Mouse (Mus musculus): ENCODE data around the gene 4931428F04Rik.
"Not testable (repeated sequence)": the region's sequence is repeated elsewhere in the genome, so short reads cannot be mapped to it uniquely, and the experiment has no call there.

Gene 4931428F04Rik

DNA sequence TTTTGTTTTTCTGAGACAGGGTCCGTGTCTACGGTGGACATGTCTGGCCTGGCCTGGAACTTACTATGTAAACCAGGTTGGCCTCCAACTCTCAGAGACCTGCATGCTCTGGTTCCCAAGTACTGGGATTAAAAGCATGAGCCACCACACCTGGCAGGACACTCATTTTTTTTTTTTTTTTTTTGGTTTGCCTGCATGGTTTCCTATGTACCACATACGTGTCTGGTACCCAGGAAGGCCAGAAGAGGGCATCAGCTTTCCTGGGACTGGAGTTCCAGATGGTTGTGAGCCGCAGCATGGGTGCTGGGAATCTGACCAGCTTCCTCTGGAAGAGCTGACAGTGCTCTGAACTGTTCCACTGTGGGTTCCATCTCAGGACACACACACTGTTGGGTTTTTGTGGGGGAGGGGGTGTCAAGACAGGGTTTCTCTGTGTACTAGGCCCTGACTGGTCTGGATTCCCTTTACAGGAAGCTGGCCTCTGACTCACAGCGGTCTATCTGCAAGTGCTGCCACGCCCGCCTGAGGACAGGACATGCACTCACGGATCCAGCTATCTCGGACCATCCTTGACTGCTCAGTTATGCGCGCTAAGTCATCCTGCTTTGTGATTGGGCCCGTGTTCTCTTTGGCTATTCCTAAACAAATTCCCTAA lies 28.2 kb downstream of the 4931428F04Rik start:
- DNase-seq (ENCODE audit: low read depth), result no peak

GRCm38 (mm10) chr8:105260371-105261099 lies 29.1 kb downstream of the 4931428F04Rik start:
- no peak for DNase-seq (ENCODE audit: low read depth)

- DNase-seq (ENCODE audit: low read depth), result no peak
Observed at GRCm38 (mm10) chr8:105259721-105260320, 29.8 kb downstream of the 4931428F04Rik start.

- no peak for DNase-seq (ENCODE audit: low read depth)
Observed at GRCm38 (mm10) chr8:105258911-105259720, 30.5 kb downstream of the 4931428F04Rik start.

DNA sequence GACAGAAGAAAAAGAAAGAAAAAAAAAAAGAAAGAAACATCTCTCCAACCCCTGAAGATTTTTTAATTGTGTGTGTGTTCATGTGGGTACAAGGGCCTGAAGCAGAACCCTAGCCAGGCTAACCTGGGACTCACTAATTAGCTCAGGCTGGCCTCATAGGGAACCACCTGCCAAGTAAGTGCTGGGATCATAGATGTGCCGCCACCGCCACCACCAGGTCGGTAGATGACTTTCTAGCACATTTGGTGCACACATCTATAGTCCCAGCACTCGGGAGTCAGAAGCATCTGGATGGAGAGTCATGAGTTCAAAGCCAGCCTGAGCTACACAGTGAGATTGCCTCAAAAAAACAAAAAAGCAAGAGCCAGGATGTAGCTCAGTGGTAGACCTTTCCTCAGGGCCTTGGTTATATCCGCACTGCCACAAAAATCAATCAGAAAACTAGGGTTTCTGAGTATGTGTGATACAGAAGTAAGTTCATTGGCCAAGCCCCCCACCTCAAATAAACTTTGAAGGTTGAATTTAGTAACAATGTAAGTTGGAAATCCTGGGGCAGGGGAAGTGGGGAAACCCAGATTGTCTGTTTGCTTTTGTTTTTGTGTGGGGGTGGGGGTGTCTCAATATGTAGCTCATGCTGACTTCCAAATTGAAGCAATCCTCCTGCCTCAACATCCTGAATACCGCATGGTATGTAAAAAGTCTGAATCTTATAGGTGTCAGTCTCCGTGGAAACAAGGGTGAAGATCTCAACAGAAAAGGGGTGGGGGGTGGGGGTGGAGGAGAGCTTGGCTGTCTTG lies 32.1 kb downstream of the 4931428F04Rik start:
- no peak for DNase-seq (ENCODE audit: low read depth)

DNA sequence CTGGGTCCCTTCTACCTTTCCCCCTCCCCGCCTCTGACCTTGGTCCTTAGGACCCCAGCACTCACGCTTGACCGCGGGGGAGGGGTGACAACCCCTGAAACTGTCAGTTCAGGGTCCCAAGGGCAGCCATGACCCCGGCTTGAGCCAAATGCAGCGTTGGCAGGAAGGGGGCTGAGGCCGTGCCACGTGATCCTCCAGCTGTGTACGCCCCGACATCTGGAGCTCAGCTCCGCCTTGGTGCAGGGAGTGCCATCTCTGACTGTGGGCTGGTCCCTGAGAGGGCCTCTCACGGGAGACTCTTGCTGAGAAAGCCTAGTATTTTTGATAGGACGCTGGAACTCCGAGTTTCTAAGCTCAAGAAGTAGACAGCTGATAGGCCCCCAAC lies 34.7 kb downstream of the 4931428F04Rik start, which contains the start of gene B3gnt9:
Gene B3gnt9, minus strand, starts transcription at position 188 of the 385 bp plus-strand sequence.
- DNase-seq (ENCODE audit: low read depth), result peak; percentile 74

- peak; percentile 81 for DNase-seq (ENCODE audit: low read depth)
Observed at GRCm38 (mm10) chr8:105254152-105254965, 35.3 kb downstream of the 4931428F04Rik start.

DNA sequence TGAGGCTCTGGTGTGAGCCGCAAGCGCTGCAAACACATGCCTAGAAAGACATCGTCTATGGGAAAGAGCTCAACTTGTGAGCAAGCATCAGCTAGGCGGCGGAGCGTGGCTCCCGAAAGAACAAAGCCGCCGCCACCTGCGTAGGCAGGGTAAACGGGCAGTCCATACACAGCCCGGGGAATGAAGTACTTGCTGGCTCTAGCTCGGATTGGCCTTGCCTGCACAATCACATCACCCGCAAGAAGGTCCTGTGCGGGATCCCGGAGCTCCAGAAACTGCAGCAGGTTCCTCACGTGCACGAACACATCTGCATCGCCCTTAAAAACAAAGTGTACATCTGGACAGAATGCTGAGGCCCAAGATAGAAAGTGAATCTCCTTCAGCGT lies 35.9 kb downstream of the 4931428F04Rik start:
- no peak for DNase-seq (ENCODE audit: low read depth)

GRCm38 (mm10) chr8:105252680-105253537 lies 36.8 kb downstream of the 4931428F04Rik start:
- DNase-seq (ENCODE audit: low read depth), result no peak

DNA sequence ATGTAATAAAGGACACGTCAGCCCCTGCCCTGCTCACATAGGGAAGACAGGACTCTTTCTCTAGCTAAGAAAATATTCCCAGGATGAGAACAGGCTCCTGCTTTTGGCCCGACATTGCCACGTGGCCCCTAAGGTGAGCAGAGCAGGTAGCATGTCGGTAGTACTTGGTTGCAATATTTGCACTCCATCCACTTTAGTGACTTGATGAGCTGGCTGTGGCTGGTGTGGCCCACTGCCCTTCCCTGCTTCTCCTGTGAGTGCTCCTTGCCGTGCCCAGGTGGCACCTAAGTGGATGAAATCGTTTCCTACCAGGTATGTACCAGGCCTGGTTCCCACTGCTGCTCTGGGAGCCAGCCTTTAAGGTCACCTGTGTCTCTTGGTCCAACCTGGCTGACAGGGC lies 37.7 kb downstream of the 4931428F04Rik start:
- no peak for DNase-seq (ENCODE audit: low read depth)

DNA sequence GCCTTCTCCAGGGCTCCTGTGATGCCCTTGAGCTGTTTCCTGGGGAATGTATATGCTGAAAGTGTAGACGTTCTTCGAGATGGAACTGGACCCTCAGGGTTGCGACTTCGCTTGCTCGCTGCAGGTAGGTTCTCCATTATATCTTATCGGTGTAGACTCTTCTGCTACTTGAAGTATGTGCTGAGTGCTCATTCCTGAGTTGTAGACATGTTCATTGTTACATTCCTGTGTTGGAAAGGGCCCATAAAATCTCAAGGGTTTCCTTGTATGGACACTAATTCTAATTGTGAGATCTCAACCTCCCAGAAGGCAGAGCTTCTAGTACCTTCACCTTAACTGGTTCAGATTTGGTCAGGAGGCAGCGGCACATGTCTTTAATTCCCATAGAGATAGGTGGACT lies 48.6 kb downstream of the 4931428F04Rik start:
- DNase-seq (ENCODE audit: low read depth), result no peak

DNA sequence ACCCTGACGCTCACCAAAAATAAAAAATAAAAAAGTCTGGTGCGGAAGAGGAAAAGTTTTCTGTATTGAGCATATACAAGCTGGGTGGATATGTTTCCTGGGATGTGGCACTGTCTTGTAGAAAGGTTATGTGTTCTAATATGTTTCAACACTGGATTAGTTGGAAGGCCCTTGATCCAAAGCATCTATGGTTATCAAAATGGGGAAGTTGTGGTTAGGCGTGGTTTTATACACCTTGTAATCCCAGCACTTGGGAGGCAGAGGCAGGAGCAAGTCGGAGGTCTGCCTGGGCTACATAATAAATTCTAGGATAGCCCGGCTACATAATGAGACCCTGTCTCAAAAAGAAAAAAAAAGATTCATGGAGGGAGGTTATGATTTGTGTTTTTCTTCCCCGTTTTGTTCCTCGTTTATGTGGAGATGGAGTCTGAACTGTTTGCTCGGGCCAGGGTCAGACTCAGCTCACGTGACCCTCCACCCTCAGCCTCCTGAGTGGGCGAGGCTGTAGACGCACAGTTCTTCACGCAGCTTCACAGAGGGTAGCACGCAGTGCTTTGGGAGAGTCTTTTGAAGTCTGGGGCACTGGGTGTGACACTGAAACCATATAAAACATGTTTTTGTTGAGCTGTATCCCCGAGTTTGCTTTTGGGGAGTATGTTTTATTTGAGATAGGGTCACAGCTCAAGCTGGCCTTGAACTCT lies 52.1 kb downstream of the 4931428F04Rik start:
- DNase-seq (ENCODE audit: low read depth), result no peak

- DNase-seq (ENCODE audit: low read depth), result no peak
Observed at GRCm38 (mm10) chr8:105235206-105235605, 54.5 kb downstream of the 4931428F04Rik start.

DNA sequence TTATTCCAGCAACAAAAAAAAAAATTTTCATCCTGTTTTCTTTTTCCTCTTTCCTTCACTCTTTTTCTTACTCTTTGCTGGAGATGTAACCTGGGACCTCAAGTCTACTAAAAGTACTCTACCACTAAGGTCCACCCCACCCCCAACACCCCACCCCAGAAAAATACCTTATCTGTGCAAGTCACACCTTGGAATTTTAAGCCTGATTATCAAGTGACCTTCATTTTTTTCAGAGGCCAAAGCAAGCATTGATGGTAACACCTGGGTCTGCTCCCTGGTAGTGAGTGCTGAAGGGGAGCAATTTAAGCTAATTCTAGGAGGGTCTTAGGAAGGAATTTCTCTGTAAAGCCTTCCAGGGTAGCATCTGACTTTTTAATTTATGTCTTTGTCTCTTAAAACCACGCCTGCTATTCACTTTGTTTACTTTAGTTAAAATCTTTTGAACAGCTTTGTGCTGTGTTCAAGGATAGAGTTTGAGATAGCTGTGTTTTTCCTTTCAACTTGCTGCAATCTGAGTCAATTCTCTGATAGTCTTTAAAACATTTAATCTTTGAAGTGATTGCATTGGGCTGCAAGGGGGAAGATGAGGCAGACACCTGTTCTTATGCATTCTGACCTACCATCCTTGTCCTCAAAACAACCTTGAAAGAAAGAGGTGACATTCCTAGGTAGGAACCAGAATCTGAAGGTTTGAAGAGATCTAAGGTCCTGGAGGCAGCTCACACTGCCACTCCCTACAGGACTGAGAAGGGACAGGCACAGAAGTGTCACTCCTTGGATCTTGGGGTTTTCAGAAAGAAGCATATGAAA lies 56.3 kb downstream of the 4931428F04Rik start:
- no peak for DNase-seq (ENCODE audit: low read depth)

- DNase-seq (ENCODE audit: low read depth), result not testable (repeated sequence)
Observed at GRCm38 (mm10) chr8:105232321-105232693, 57.4 kb downstream of the 4931428F04Rik start.

GRCm38 (mm10) chr8:105231503-105232320 lies 58.0 kb downstream of the 4931428F04Rik start:
- DNase-seq (ENCODE audit: low read depth), result no peak
